Mouse (Mus musculus) heart, adult 18-20 months (tissue): ENCODE measurements around the gene Rab14. TPM values are rescaled to one million over a fixed set of nuclear protein-coding genes. Genes with fewer than 3 reads are reported as not detected.

Experiments
- DNase-seq, 2 experiments: peaks; one replicate each; pipeline ENCODE4 v3.0.0; 2021 to 2022; ENCODE audit warnings: mixed read lengths in 1 of 2
- total RNA-seq, 2 experiments: library from RNA; stranded (reverse); gene quantifications; 2 replicates each; pipeline ENCODE4 v1.2.3; 2021

Rab14 gene
- total RNA-seq, 2 experiments from 2014 or later: 128 to 136 TPM

DNA sequence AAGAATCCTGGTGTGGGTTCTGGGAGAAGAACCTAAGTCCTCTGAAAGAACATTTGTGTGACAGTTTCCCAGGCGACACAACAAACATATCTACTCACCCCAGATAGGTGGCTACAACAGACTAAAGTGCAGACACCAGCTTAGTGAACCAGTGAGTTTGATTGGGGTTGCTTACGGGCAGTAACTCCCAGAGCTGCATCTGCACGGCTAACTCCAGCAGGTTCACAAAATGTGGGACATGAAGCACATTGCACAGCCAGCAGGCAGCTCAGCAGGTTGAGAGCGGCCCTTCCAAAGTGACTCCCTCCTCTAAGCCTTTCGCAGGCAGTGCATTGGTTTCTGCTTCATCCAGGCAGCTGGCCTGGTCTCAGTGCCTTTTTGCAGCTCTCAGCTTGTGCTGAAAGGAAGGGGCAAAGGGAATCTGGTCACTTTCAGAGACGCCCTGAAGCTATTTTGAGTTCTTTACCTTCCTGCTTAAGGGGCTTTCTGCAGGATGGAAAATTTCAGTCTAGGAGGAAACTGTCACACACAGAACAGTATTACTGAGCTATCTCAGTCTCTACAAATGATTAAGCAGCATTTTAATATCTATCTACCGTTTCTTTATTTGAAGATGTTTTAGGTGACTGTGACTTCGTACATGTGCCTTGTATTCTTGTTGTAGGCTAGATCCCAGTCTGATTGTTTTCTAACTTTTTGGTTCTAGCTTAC lies 46.9 kb downstream of the Rab14 start:
- no peak for DNase-seq

DNA sequence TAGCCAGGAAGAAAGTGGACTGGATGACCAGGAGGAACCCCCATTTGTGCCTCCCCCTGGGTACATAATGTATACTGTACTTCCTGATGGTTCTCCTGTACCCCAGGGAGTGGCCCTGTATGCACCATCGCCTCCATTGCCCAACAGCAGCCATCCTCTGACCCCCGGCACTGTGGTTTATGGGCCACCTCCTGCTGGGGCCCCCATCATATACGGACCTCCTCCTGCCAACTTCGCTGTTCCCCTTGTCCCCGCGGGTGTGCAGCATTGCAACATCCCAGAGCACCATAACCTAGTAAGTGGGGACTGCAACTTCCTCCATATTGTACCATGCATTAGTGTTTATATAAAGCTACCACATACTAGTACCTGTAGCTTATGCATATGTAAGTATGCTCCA lies 47.7 kb downstream of the Rab14 start:
- DNase-seq: no peak

DNA sequence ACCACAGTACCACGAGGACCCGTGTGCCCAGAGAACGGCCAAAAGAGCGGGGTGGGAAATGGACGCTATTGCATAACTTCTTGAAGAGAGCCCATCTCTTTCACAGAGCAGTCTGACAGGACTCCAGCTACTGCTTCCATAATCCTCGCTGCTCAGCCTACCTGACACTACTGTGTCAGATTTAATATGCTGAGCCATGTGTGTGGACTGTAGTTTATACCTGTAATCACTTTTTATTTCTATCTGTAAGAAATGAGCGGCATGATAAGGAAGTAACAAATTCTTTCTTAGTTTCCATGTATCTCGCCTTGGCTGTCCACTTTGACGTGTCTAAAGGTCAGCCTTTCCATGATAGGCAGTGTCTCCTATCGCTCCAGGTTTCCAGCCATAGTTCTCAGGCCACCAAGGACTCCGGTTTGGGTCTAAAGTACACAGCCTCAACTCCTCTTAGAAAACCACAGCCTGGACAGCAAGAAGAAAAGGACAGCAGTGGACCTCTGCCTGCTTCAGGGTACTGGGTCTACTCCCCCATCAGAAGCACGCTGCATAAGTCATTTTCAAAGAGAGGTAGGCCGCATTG lies 49.5 kb downstream of the Rab14 start:
- no peak for DNase-seq

DNA sequence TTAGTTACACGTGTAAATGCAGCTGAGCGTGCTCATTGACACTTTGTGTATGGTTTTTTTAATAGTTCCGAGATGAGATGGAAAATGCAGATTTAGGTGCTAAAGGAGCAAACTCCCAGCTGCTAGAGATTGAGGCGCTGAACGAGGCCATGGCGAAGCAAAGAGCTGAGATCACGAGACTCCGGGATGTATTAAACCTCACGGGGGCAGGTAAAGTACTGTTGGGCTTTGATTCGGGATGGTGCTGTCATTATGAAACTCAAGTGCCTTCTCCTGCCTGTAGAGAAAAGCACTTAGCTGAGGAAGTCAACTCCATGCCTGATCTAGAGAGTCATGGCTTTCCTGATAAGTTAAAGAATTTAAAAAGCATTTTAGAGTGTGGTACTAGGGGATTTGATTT lies 52.1 kb downstream of the Rab14 start:
- DNase-seq: no peak

DNA sequence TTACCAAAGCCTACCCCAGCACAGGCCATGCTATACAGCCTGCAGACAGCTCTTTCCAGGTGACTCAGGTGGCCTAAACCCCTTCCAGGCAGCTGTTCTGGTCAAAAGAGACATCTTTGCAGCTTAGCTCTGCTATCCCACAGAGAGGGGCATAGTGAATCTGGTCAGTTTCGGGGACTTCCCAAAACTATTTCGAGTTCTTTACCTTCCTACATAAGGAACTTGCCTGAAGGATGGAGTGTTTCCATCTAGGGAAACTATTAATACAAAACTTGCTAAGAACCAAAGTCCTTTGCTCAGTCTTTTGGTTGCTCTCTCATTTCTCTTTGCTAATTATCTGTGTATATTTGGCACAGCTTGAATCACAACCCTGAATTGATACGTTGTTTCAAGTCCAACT lies 59.2 kb downstream of the Rab14 start:
- no peak for DNase-seq

DNA sequence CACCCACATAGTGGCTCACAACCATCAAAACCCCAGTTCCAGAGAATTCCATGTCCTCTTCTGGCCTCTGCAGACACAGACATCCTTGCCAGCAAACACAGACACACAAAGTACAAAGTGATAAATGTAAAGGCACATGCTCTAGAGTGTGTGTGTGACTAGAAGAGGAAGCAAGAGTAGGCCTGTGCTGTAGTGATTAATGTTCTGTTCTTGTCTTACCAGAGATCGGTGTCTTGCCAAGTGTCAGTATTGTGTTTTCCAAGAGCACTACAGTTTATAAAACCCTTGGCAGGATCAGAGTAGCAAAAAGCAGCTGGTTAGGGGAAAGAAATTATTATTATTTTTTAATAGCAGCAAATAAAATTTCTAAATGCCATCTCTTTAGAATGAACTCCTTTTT lies 62.3 kb downstream of the Rab14 start:
- no peak for DNase-seq

DNA sequence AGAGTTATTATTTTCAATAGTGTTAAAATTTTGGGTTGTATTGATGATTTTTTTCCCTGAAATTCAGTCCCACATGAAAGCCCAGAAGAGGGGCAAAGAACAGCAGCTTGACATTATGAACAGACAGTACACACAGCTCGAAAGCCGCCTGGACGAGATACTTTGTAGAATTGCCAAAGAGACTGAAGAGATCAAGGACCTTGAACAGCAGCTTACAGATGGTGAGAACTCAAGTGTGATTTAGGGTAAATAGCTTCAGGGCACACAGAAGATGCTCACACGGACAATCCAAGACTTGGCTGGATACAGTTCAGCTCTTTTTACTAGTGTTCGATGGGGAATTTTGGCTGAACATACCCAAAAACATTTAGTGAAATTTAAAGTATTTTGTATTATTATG lies 67.0 kb downstream of the Rab14 start:
- no peak for DNase-seq

DNA sequence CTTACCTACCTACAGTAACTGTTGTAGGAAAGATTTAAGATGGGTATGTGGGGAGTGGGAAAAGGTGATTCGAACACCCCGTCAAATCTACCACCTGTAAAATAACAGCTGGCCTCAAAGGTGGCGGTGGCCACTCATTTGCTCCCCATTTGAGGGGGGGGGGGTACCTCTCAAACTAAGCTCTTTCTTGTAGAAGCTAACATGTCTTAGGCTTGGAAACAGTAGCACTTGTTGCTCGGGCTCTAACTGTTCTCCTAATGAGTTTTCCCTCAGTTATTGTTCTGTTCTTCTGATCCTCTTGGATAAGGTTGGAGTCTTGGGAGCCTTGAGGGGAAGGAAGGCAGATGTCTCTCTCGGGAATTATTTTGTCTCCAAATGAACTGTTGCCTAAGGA lies 68.3 kb downstream of the Rab14 start:
- no peak for DNase-seq

DNA sequence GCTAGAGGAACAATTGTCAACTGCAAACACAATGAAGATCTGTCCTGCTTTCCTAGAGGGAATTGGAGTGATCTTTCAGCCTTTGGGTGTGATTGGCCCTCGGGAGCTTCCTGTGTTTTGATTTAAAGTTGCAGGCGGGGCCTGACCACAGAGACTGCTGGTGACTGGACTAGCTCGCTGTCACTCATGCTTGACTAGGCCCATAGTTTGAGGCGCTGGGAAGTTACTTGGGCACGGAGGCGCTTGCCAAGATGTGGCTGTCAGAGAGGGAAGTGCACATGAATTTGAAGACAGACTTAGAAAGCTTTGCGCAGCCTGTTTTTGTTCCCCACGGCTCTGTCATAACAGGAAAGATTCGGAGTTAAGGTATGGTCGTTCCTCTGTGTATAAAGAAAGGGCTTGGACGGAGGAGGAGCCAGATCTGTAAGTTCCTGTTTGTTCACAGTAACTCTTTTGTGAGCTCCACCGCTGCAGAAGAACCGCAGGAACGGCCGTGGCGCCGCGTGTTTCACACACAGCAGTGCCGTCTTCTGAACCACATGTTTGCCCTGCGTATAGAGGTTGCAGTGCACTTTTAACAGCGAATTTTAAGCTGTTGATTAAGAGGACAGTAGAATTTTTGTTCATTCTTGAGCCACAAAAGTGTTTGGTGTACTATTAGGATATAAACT lies 68.8 kb downstream of the Rab14 start:
- peak; percentile 98 to 100 for DNase-seq

DNA sequence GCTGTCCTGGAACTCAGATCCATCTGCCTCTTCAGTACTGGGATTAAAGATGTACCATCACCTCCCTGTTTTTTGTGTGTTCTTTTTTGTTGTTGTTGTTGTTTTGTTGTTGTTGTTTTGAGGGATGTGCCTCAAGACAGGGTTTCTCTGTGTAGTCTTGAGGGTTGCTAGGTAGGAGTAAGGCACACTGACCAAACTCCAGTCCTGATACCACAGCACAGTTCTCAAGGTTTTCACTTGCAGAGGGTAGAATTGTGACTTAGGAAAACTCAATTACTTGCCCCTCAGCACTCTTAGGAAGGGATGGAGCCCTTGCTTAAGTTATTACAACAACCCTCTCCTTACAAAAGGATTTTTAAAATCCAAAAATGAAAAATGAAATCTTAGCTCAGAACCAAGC lies 69.4 kb downstream of the Rab14 start:
- DNase-seq: no peak

Other genes starting within 250 kb of the Rab14 start
- gene Traf1, start 239.3 kb downstream of the Rab14 start, total RNA-seq: 1 to 10 TPM; 1.9 to 3.5 TPM
- not detected for gene Hc, start 139.7 kb downstream of the Rab14 start, total RNA-seq
- not detected for gene AI182371, start 99.6 kb downstream of the Rab14 start, total RNA-seq
- gene Cntrl, start 91.6 kb downstream of the Rab14 start, total RNA-seq: 1 to 10 TPM; 3.7 to 5.2 TPM
- gene Gsn, start 55.3 kb upstream of the Rab14 start, total RNA-seq: 100 to 1,000 TPM; 742 to 802 TPM
- gene Stom, start 135.9 kb upstream of the Rab14 start, total RNA-seq: 100 to 1,000 TPM in 1 of 2 experiments, 10 to 100 TPM in 1; 88.5 to 102 TPM
- gene 4930568D16Rik, start 166.6 kb upstream of the Rab14 start, total RNA-seq: not detected
- gene 4930402F06Rik, start 196.1 kb upstream of the Rab14 start, total RNA-seq: not detected